Mouse (Mus musculus) gastrocnemius, postnatal 36 days (tissue): ENCODE results near the gene Gm21731. TPM values are rescaled to one million over a fixed set of nuclear protein-coding genes. Genes with fewer than 3 reads are reported as not detected.
"Not testable (repeated sequence)": the region's sequence is repeated elsewhere in the genome, so short reads cannot be mapped to it uniquely, and the experiment has no call there.

Source experiments
- DNase-seq, 2 experiments: peaks; one replicate each; pipeline ENCODE4 v3.0.0; 2022
- intact Hi-C: fragments of 180-260 bp; cut with DNase I; formaldehyde crosslinking; loops from one replicate; pipeline ENCODE4 v1.15.1; 2025
- long read RNA-seq, 2 experiments: library from polyadenylated mRNA; stranded (forward); transcript quantifications; one replicate each; pipeline ENCODE4 v2.0.0; 2021
- total RNA-seq, 2 experiments: library from RNA; stranded (reverse); gene quantifications; 2 replicates each; pipeline ENCODE4 v1.2.3; 2021

Gm21731 gene
- total RNA-seq, result not detected
- long read RNA-seq, experiment 1, result 0 reads
- long read RNA-seq, experiment 2, result 0 reads

DNA sequence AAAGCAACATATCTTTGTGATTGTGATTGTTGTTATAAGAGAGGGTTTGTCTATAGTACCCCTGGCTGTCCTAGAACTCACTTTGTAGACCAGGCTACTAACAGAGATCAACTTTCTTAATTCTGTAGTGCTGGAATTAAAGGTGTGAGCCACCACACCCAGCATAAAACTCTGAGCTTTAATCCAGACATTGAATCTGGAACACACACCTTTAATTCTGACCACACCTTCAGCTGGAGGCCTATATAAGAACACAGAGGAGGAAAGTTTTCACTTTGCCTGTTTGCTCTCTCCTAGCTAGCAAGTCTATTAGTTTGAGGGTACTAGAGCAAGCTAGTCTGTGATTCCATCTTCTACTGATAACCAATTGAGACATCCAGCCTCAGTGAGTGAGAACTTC is at the start of gene Gm21731:
TSS of gene Gm21731 (plus strand) at position 301 of the 400 bp plus-strand sequence.
- intact Hi-C loops, DNase-seq: not testable (repeated sequence)

GRCm38 (mm10) chr13:120196189-120196821 is 42.6 kb upstream of the Gm21731 start:
- DNase-seq, intact Hi-C loops: not testable (repeated sequence)

GRCm38 (mm10) chr13:120215847-120216246 is 23.1 kb upstream of the Gm21731 start, which contains the start of gene Gm21762:
Gene Gm21762, minus strand, starts transcription at chr13:120215947.
- intact Hi-C loops, DNase-seq: not testable (repeated sequence)

- DNase-seq, intact Hi-C loops: not testable (repeated sequence)
Observed at GRCm38 (mm10) chr13:120220922-120221321, 18.0 kb upstream of the Gm21731 start.

DNA sequence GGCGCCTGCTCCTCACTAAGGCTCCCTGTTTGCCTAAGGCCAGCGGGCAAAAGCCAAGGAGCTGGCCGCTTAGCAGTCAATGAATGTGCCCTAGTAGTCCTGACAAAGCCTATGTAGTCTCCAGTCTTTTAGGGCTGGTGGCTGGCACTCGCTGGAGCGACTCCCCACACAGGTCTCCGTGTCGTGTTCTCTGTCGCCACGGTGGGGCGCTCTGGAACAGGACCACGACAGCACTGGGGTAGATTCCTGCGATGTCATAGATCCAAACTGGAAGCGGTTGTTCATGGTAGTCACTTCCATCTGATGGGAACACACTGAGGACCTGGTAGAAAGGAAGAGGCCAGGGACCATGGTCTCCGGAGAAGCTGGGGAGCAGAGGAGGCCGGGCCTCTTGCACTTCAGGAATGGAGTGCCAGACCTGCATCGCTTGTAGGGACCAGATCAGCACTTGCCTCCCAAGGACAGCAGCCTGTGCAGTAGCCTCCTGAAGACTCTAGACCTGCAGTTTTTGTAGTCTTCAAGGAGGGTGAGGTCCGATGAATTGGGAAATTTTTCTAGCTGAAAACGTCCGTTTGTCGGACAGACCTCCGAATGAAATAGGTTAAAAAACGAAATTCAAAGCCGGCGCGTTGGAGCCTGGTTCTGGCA is 15.8 kb upstream of the Gm21731 start:
- intact Hi-C loops, result not testable (repeated sequence)

GRCm38 (mm10) chr13:120231798-120232197 is 7.1 kb upstream of the Gm21731 start:
- DNase-seq, intact Hi-C loops: not testable (repeated sequence)

More for the DNA sequence above, 15.8 kb upstream of the Gm21731 start:
- DNase-seq, result not testable (repeated sequence)

GRCm38 (mm10) chr13:120232447-120233049 is 6.4 kb upstream of the Gm21731 start:
- intact Hi-C loops, DNase-seq: not testable (repeated sequence)

GRCm38 (mm10) chr13:120251208-120251924 is 12.5 kb downstream of the Gm21731 start:
- intact Hi-C loops, DNase-seq: not testable (repeated sequence)

DNA sequence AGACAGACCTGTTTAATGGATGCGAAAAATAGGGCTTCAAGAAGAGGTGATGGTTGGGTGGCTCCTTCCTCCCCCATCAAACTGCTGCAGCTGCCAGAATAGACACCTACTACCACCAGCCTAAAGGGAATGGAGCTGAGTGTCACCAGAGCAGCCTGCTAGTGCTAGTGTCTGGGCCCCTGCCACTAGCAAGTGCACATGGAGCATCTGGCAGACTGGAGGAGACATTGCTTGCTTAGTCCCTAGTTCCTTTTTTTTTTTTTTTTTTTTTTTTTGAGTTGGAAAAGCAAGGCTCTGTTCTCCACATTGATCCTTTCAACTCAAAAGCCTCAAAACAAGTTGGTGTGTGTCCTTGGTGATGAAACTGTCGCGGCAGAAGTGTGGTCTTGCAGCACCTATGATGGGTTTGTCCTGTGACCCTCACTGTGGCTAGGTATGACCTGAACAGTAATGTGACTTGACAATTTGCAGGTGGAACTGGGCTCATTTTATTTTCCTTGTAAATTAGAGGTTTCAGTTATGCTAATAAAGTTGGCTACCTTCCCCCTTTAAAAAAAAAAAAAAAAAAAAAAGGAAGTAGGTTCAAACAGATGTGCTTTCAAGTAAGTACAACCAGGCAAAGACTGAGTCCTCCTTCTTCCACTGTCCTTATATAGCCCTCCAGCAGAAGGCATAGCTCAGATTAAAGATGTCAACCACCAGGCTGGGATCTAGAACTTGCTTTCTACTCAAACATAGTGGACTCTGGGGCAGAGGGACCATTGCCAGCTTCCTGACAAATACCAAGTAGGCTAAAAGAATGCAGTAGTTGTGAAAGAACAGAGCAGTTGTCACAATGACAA is 20.1 kb downstream of the Gm21731 start:
- DNase-seq, intact Hi-C loops: not testable (repeated sequence)

DNA sequence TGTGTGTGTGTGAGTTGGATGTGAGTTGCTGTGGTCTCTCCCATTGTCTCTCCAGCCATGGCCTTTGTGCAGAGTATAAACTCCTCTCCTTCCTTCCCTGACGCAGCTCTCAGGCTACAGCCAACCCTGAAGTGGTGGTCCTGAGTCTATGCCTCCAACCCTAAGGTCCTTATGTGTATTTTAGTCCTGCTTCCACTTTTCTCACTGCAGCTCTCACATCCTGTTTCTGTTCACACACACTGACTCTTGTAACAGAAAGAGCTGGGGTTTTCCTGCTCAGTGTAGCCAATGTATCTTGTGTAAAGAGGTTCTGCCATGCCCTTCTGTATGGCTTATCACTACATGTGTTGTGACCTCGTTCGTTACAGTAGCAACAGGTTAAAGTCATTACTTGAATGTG is 20.8 kb downstream of the Gm21731 start:
- intact Hi-C loops, DNase-seq: not testable (repeated sequence)

DNA sequence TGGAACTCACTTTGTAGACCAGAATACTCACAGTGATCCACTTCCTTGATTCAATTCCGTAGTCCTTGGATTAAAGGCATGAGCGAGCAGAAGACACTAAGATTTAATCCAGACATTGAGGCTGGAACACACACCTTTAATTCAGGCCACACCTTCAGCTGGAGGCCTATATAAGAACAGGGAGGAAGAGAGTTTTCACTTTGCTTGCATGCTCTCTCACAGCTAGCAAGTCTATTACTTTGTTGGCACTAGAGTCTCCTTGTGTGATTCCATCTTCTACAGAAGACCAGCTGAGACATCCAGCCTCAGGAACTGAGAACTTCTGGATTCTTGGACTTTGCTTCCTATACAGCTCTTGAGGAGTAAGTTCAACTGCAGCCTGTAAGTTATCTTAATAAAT is 24.0 kb downstream of the Gm21731 start, which contains the start of gene AF067061:
TSS of gene AF067061 (plus strand) at position 245 of the 400 bp plus-strand sequence.
- DNase-seq, result not testable (repeated sequence)

GRCm38 (mm10) chr13:120277837-120278236 is 38.9 kb downstream of the Gm21731 start:
- DNase-seq, intact Hi-C loops: not testable (repeated sequence)

More for the DNA sequence above, 24.0 kb downstream of the Gm21731 start, which contains the start of gene AF067061:
- intact Hi-C loops, result not testable (repeated sequence)

GRCm38 (mm10) chr13:120278784-120279183 is 39.9 kb downstream of the Gm21731 start:
- intact Hi-C loops, result no loop called here
- no peak for DNase-seq

Other genes with a start within 250 kb of the Gm21731 start
- gene Gm36079, start 212.1 kb upstream of the Gm21731 start, total RNA-seq, result not detected
- under 1 TPM in 1 of 2 experiments, not detected in 1; 0.17 TPM for gene Gm21188, start 186.9 kb upstream of the Gm21731 start, total RNA-seq
- not detected for gene Gm20767, start 98.9 kb upstream of the Gm21731 start, total RNA-seq
- gene Gm21818, start 66.7 kb upstream of the Gm21731 start, total RNA-seq, result not detected
- gene Gm21762, start 23.2 kb upstream of the Gm21731 start, total RNA-seq, result not detected
- gene AF067061, start 24.0 kb downstream of the Gm21731 start, total RNA-seq, result not detected
- not detected for gene BC147527, start 61.3 kb downstream of the Gm21731 start, total RNA-seq
- not detected for gene Tcstv3, start 77.8 kb downstream of the Gm21731 start, total RNA-seq